Mouse (Mus musculus) kidney, postnatal 4 days (tissue): Measurements from ENCODE around the gene Fggy.
A peak's percentile ranks its signal among the peaks of the same experiment; 100 is the strongest.

Source experiments
- DNase-seq, 2 experiments: peaks; one replicate each; pipeline ENCODE4 v3.0.0; 2021; ENCODE audit warnings: mixed read lengths in 2 of 2

Gene Fggy

GRCm38 (mm10) chr4:95915628-95916579 lies 358.6 kb downstream of the Fggy start:
- DNase-seq, result no peak

DNA sequence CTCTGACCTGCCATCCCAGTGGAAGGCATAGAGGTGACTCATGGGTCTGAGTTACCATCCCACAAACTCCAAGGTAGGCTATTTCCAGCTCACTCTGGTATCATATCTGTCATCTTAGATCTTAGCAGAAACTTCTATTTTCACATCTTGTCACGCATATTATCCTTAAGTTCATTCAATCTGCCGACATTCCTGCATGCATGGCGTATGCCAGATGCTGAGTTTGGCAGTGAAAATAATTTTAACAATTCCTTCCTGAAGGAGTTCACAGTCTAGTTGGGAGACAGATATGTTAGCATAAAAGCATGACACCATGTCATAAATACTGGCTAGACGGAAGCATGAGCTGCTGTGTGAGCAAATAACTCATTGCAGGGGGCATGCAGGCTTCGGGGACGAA lies 360.4 kb downstream of the Fggy start:
- DNase-seq, result no peak

GRCm38 (mm10) chr4:95920448-95920847 lies 363.1 kb downstream of the Fggy start:
- no peak for DNase-seq

- DNase-seq, result peak; percentile 86 to 88
These were observed 367.2 kb downstream of the Fggy start for GRCm38 (mm10) chr4:95924210-95925184.

DNA sequence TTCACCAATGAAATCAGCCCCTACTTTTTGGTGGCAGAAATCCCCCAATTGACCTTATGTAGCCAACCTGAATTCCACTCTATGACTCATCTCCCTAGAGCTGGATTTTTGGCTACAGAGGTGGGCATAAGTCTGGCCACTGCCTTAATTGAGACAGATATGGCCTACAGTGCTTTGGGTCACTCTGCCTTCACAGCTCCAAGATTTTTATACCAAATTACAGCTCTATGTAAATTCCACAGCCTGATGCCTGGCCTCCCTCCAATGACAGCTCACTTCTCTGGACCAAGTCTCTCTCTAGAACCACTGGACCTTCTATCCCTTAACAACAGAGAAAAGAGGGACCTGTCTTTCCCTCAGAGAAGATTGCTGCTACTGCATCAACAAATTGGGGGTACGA lies 371.5 kb downstream of the Fggy start:
- DNase-seq, result no peak

DNA sequence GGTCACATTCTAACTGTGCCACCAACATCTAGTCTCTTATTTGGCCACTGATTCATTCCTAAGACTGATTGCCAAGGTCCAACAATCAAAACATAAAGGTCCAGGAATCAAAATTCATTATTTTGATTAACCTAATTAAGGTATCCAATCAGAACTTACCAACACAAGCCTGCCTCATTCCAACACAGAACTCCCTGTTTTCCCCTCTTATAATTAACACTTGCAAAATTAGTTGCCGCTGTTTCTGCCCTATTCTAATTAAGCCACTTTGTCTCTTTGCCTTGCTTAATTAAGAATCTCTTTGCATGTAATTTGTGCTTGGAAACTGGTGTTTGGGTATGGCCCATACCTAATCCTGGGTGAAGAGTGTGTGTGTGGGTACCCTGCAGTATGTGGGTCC lies 372.6 kb downstream of the Fggy start:
- DNase-seq, result no peak

DNA sequence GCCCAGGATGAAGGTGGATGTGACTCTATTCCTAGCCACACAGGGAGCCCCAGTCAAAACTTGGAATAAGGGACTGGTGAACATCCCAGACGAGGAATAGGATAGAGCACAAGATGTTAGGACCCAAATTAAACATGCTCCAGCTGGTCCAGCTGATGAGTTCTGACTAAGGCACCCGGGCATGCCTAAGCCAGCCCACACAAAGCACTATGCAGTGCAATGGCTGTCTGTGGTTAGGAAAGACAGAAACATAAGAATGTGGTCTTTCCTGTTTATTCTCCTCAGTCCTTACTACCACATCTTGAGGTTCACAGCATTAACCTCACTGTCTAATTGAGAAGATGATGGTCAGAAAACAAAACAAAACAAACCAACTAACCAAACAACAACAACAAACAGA lies 374.0 kb downstream of the Fggy start:
- DNase-seq, result no peak

DNA sequence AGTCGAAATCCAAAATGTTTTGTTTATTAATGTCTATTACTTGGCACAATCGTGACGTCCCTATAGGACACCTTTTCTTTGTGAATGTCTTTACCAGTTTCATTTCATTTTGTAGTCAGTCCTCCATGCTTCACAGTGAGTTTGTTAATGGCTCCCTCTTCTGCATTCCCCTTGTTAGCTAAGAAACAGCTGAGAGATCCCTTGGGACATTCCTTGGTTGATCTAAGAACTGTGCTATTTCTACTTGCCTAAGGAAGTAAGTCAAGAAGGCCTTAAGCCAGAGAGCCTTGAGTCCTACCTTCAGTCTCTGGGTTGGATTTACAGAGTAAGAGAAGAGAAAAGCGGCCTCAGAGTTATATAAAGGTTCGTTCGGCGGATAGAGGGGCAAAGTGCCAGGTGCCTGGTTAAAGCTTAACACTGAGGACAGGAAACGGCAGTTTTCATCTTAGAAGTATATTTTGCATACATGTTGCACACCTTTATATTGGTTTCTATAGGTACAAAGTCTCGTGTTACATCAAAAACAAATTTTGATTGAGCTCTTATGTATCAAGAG lies 376.6 kb downstream of the Fggy start:
- DNase-seq, result peak; percentile 63 to 77

- DNase-seq, result peak; percentile 29 to 55
These were observed 377.2 kb downstream of the Fggy start for GRCm38 (mm10) chr4:95934384-95935035.

DNA sequence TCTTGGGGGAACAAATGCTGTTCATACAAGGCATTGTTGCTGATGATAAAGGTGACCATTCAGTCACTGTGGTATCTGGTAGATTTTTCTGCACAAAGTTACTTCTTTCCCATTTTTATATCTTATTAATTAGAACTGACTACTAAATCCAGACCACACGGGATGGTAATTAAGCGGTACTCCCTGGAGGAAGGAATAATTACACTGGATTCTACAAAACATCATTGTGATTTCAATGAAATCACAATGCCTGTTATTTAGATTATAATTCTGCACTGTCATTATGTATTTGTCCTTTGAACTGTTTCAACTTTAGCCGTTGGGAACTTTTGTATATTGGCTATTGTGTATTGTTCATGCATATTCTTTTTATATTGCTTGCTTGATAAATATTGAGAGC lies 381.4 kb downstream of the Fggy start:
- no peak for DNase-seq

GRCm38 (mm10) chr4:95947896-95948295 lies 390.6 kb downstream of the Fggy start:
- DNase-seq, result no peak

DNA sequence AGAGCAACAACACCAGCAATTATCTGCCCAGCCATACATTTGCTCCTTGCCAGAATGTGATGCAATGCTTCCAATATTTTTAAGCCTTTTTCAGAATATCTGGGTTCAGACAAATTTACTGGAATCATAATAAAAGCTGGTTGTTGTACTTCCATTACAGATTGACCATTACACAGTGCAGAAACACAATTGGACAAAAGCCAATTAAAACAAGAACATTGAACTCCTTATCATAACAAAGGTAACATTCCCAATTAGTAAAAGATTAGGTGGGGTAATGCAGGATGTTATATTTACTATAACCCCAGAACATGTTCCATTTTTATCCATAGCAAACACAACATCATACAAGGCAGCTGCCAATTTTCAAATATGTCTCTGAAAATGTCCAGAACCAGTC lies 396.0 kb downstream of the Fggy start:
- no peak for DNase-seq

DNA sequence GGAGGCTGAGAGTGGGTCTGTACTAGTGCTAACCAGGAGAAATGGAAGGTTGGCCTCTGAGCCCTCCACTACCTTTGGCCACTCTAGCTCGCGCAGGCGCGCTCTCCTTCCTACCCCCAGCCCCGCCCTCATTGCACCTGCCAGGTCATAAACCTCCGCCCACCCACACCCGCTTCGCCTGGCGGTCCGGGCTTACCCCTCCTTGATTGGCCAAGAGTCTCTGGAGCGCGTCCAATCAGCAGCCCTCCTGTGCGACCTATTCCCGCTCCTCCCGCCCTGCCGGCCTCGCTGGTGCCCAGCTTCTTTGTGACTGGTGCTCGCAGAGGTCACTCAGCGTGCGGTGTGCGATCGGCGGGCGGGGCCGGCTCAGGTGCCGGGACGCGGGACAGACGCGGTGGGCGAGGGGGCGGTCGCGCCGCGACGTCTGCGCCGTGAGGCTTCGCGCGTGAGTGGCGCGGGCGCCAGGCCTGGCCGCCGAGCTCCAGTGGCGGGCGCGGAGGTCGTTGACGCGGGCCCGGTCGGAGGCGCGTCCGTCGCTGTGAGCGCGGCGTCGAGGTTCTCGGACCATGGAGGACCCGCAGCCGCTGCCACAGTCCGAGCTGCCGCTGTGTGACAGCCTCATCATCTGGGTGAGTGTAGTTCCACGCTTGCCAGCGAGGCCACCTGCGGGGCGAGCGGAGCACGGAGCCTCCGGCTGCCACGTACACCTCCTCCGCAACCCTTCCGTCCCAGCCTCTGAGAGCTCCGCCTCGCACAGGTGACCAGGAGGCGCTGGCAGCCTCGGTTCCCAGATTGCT lies 409.8 kb downstream of the Fggy start, which contains the start of gene Hook1:
Gene Hook1, plus strand, starts transcription at position 313 of the 797 bp plus-strand sequence.
- peak; percentile 94 to 97 for DNase-seq
